Mouse (Mus musculus): ENCODE measurements around the gene Fam161b.
"Not testable (repeated sequence)": the region's sequence is repeated elsewhere in the genome, so short reads cannot be mapped to it uniquely, and the experiment has no call there.

The Fam161b gene

DNA sequence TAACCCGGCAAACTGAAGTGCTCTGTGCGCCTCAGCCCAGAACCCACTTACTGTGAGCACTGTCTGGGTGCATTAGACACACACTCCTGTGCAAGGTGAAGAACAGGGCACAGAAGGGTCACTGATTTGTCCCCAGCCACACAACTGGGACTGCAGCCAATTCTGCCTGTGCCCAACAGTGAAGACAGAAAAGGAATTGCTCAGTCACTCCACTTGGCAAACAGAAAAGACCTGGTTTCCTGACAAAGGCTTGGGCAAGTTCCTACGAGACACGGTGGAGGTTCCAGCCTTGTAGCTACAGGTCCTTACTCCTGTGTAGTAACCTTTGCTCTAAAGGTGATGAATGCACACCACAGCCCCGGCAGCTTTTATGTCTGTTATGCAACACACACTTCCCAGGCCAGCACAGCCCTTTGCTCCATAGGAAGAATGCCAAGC lies 23.0 kb upstream of the Fam161b start:
- DNase-seq (ENCODE audit: extremely low read depth, insufficient read length, low spot score): no peak

DNA sequence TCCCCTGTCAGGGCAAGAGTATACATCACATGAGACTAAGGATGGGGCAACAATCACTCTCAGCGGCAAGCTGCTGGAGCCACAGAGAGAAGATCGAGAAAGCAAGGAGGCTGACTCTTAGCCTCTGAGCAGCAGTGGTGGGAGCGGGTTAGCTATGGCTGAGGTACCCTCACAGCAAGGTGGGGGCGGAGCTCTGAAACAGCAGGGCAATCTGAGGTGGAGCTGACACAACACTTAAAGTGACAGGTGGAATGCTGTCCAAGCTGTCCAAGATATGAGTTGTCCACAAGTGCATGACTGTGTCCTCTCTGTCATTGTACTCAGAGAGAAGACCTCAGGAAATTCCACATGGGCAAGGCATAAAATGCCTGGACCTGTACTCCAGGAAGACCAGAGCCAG lies 20.7 kb upstream of the Fam161b start:
- no peak for DNase-seq (ENCODE audit: extremely low read depth, insufficient read length, low spot score)

DNA sequence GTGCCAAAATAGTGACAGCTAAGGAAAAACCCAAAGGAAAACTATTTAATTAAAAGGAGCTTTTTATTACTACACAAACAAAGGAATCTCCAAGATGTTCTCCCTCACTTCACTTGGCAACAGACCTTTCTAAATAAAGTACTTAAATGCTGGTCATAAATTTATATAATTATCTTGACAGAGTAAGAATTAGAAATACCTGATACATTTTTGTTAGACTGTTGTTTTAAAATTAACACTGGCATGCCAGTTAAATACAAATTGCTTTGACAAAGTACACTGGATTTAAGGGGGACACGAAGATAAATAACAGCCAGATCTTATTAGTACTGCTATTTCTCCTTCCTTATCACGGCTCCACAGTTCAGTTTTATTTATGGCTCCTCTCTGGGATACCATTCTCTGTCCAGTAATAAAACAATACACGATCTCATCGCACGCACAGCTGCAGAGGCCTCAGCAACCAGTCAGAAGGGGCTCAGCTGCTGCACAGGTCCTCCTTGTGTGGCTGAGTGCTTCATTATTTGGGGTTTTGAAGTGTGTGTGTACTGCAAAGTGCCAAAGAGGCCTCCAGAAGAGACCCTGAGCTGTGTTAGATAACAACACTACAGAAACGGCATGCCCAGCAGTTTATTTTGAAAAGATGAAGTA lies 12.3 kb upstream of the Fam161b start:
- no peak for DNase-seq (ENCODE audit: extremely low read depth, insufficient read length, low spot score)

DNA sequence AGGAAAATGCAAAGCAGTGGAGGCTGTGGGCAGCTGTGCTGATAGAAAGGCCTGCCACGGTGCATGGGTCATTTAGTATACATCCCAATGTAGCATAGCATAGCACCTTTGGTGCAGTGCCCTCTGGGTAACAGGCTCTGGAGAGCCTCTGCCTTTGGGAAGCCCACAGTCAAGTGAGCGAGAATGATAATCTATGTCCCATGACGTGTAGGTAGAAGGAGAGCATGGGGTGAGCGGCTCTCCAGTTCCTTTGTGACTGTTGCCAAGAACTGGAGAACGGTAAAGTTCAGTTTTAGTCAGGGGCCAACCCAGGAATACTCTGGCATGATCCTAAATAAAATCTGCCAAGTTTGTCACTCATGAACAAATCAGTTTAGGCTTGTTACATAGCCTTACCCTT lies 10.0 kb upstream of the Fam161b start:
- no peak for DNase-seq (ENCODE audit: extremely low read depth, insufficient read length, low spot score)

DNA sequence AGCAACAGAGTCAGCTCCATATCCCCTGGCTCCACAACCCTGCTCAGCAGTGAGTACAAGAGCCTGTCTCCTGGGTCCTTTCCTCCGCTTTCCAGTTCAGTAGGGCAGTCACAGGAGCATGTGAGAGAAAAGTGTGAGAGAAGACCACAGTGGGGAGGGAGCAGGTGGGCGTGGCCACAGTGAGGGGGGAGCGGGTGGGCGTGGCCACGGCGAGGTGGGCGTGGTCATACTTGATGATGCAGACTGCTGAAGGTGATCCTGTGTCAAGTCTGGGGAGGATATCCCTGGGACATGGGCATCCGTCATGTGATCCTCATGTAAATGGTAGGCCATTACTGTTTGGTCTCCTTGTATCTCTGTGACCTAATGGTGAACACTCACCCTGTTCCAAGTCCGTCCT lies 5.3 kb upstream of the Fam161b start:
- DNase-seq (ENCODE audit: extremely low read depth, insufficient read length, low spot score): peak; percentile 54

DNA sequence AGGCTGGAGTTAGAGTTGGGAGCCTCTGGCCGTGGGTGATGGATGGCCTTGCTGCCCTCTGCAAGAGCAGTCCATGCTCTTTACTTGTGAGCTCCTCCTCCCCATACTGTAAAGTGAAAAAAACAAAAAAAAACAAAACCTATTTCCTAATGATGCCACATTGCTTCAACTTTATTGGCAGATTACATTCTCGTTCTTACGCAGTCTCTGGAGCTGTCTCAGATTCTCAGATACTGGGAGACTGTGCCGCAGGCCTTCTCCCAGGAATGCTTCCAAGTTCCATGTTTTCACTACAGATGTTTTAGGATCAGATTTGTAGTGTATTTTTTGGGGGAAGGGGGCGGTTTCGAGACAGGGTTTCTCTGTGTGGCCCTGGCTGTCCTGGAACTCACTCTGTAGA lies 3.5 kb upstream of the Fam161b start:
- no peak for DNase-seq (ENCODE audit: extremely low read depth, insufficient read length, low spot score)

DNA sequence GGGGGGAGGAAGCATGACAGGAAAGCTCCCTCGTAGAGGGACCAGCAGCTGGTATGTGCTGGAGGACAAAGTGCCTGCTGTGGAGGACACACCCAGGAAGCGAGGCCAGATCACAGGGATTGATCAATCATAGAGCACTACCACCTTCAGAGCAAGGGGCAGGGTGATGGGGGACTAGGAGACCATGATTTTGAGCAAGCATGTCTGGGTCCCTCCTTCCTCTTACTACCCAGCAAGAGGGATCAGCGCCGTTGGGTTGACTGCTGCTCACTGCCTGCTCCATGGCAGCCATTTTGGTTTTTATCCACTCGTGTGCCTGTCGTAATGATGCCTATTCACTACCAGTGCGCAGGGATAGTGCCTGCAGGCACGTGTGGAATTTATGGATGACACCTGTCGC lies 2.7 kb upstream of the Fam161b start:
- no peak for DNase-seq (ENCODE audit: extremely low read depth, insufficient read length, low spot score)

DNA sequence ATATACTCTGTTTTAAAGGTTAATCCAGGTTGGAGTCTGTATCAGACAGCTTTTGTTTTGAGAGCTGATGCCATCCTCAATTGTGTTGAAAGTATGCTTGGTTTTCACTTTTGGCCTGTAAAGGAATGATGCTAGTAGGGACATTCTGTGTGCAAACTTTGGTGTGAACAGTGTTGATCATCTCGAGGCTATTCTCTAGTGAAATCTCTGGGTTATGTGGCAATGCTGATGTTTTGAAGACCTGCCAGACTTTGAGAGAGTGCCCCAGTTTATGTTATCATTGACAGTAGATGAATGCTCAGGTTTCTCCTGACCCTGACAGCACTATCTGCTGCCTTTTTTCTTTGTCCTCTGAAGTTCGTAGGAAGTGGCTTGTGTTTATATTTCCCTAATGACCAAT lies 1.2 kb upstream of the Fam161b start:
- DNase-seq (ENCODE audit: extremely low read depth, insufficient read length, low spot score): no peak

DNA sequence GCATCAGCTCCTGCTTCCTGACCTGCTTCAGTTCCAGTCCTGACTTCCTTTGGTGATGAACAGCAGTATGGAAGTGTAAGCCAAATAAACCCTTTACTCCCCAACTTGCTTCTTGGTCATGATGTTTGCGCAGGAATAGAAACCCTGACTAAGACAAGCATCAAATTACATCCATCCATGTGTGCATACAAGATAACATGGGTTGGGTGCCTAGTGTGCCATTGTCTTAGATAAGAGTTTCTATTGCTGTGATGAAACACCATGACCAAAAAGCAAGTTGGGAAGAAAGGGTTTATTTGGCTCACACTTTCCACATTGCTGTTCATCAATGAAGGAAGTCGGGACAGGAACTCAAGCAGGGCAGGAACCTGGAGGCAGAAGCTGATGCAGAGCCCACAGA lies 2.9 kb downstream of the Fam161b start:
- DNase-seq (ENCODE audit: extremely low read depth, insufficient read length, low spot score): not testable (repeated sequence)

DNA sequence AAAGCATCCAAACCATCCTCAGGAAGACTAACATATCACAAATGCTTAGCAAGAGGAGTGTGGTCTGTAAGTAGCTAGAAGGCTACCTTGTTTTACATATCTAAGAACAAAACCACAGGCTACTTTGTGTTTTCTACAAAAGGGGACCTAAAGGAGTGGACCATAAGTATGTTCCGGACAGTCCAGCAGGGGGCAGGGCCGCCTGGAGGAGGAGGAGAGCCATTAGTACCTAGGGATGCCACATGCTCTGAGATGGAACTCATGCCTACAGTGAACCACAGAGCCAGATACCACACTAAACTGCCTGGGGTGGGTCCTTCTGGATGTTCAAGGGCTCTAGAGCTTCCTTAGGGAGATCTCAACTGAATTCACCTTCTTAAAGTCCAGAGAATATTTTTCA lies 14.4 kb downstream of the Fam161b start:
- no peak for DNase-seq (ENCODE audit: extremely low read depth, insufficient read length, low spot score)

DNA sequence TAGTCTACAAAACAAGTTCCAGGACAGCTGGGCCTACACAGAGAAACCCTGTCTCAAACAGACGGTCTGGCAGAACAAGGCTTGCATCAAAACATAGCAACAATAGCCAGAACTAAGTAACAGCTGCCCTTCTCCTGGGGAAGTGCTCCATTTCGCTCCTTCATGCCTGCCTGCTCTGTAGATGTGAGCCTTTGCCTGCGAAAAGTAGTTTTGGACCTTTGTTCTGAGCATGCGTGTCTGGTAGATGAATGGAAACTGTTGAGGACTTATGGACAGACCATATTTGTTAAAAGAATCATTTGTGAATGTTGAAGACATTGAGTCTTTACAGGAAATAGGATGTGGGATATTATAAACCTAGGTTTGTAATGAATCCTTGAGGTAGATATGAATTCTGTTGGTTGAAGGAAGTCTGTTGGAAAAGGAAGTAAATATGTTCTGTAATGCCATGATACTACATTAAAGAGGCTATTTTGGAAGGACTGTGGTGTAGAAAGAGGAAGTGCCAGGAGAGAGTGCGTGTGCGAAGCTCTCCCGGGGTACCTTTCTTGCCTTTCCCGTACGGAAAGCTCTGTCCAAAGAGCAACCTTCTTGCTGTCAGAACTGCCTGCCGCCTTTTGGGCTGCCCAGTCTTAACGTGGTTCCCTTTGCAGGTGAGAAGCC lies 24.5 kb downstream of the Fam161b start:
- DNase-seq (ENCODE audit: extremely low read depth, insufficient read length, low spot score): no peak

DNA sequence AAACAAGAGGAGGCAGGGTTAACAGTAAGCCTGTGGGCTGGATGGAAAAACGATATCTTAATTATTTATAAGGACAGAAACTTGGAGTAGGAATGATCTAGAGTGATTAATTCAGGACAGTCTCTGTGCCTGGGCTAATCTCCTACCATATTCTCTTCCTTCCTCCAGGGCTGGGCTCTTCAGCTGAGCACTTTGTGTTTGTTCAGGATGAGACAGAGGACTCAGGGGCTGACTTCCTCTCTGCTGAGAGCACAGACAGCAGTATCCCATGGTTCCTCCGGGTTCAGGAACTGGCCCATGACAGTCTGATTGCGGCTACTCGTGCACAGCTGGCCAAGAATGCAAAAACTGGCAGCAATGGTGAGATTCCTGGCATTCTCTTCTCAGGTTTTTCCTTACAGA lies 34.5 kb downstream of the Fam161b start:
- DNase-seq (ENCODE audit: extremely low read depth, insufficient read length, low spot score): no peak

DNA sequence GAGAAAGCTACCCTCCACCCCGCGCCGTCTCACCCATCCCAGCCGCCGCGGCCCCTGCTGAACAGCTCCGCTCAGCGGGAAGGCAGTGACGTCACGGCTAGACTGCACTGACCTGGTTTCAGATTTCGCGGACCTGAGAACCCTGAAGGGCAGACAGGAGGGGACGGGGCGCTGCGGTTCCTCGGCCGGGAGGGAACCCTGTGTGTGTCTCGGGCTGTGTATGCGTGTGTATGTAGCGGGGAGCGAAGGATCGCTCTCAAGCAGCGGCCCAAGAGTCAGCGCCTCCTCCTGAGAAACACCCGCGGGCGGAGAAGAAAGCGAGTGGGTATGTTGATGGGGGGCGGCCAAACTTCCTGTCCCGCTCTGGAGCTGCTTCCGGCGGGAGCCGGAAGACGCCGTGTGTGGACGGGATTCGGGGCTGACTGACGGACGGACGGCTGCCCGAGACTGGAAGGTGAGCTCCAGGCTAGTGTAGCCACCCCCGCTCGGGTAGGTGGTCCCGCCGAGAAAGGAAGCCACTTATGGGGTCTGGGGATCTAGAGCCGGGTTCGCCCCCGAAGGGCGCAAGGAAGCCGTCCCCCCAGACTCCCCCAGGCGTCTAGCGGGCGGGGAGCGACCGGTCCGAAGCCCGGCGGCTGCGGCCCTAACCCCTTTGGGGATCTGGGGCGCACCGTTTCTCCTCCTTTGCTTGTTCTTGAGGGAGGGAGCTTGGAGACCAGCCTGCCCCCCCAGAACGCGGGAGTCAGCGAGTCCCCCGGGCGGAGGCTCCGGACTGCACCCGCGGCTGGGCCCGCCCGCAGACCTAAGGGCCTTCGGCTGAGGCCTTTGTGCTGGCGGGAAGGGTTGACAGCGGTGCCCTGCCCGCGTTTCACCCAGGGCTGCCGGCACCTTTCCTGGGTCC lies 44.7 kb downstream of the Fam161b start, which contains the start of gene Zfp410:
Zfp410 (plus strand) TSS at position 132 of the 901 bp plus-strand sequence.
- DNase-seq (ENCODE audit: extremely low read depth, insufficient read length, low spot score): peak; percentile 92

DNA sequence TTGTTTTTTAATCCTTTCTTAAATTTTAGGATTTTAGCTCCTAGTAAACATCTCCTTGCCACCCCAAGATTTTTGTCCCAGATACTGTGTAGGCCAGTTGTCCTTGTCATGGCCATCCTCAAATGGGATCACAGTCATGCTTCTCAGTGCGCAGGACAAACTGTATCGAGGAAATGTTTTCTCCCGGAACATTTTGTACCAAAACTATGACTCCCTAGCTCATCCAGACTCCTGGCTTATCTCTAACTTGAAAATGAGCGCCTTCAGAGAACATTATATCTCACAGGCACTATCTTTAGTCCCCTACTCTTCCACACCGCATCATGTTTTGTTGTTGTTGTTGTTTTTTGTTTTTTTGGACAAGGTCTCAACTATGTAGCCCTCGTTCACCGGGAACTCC lies 45.6 kb downstream of the Fam161b start:
- DNase-seq (ENCODE audit: extremely low read depth, insufficient read length, low spot score): no peak

DNA sequence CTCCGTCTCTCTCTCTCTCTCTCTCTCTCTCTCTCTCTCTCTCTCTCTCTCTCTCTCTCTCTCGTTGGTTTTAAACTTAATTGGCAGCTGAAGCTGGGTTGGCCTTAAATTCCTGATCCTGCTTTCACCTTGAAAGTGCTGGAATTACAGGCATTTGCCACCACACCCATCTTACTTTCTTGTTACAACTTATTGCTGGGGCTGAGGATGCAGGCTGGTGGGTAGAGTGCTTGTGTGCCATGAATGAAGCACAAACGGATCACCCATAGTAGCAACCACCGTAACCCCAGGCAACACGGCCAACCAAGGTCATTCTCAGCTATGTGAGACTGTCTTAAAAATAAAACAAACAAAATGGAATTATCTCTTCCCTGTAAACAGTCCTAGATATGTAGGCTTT lies 50.3 kb downstream of the Fam161b start:
- DNase-seq (ENCODE audit: extremely low read depth, insufficient read length, low spot score): no peak

DNA sequence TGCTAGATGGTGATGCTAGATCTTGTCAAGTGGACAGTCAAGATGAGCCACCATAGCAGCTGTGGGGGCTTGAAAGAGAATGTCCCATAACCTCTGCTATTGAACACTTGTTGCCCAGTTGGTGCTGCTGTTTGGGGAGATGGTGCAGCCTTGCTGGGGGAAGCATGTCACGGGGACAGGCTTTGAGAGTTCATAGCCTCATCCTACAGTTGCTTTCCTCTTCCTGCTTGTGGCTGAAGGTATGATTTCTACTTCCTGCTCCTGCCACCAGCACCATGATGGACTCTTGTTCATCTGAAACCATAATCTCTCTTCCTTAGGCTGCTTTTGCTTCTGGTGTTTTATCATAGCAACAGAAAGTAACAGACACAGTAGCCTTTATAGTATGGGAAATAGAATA lies 57.1 kb downstream of the Fam161b start:
- no peak for DNase-seq (ENCODE audit: extremely low read depth, insufficient read length, low spot score)

DNA sequence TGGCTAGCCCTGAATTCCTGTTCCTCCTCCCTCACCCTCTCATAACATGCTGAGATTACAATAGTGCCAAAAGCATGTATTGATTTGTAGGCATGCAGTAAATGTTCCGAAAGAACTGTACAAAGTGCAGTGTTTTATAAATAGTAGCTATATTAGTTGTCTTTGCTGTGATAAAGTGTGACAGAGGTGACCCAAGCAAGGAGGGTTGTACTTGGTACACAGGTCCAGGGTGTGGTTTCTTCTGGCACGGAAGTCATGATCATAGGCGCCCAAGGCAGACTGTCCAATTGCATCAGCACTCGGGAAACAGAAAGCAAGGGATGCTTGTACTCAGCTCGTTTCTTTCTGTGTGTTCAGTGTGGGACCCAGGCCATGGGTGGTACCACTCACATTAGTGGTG lies 57.5 kb downstream of the Fam161b start:
- DNase-seq (ENCODE audit: extremely low read depth, insufficient read length, low spot score): no peak

DNA sequence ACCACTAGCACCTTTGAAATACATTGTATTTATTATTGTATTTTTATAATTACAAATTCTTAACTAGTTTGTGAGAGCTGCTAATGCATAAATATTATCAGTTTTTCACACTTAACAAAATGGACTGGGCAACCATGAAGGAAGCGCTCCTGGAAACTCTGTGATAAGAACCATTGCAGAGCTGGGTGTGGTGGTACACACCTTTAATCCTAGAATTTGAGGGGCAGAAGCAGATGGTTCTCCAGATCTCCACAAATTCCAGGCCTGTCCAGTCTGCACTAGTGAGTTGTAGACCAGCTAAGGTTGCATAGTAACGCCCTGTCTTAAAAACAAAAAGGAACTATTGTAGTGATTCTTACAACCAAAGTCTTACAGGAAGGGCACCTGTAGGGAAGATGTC lies 62.4 kb downstream of the Fam161b start:
- DNase-seq (ENCODE audit: extremely low read depth, insufficient read length, low spot score): no peak

DNA sequence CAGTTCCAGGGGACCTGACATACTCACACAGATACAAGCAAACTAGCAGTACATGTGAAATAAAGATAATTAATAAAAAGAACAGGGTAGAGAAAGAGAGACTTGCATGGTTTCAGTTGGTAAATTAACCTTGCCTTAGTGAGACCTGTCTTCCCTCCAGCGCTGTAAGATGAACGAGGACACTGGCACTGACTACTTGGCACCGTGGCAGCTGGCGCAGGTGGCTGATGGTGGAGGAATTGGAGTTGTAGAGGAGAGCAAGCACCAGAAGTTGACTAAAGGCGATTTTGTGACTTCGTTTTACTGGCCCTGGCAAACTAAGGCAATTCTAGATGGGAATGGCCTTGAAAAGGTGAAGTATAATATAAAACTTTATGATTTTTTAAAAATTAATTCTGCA lies 63.8 kb downstream of the Fam161b start:
- no peak for DNase-seq (ENCODE audit: extremely low read depth, insufficient read length, low spot score)

All from 3134 (cell line).